Mouse (Mus musculus) stomach, adult 2 months (tissue): ENCODE data around the gene Mapk10. TPM values are rescaled to one million over a fixed set of nuclear protein-coding genes. Genes with fewer than 3 reads are reported as not detected.

Source experiments
- polyA plus RNA-seq: library from polyadenylated mRNA; depleted of rRNA; stranded (reverse); fragments of >200 nt; gene quantifications from 2 replicates; pipeline ENCODE4 v1.2.3, GENCODE M21; 2012; rRNA removed

The Mapk10 gene
- polyA plus RNA-seq = 0.17 and 0.26 TPM in 2 replicates

DNA sequence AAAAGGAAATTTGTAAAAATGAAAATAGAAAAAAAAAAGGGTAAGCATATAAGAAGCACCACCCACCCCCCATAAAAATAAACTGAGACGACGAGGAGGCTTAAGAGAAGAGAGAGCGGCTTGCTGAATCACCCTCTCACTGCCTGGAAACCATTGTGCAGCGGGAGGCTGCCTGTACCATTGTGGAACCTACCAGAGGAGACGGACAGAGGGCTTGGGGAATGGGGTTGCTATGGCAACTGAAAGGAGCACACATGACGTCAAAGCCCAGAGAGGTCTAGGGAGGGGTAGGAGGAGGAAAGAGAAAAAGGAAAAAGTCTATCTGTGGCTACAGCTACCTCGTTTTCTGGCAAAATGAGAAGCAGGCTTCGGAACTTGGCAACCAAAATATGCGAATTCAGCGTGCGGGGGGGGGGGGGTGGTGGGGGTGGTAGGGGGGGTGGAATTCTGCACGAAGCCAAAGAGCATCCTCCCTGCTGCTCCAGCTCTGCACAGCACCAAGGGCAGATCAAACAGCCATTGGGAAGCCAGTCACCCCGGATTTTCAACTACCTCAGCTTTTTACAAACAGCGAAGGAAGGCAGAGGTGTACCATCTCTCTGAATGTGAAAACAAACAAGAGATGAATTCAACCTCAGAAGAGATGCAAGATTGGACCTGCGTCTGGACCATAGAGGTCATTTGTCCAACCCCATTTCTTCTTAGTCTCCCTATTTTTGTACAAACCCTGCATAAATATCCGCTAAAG lies at the start of gene Mapk10:
Gene Mapk10, minus strand, starts transcription at position 234 of the 748 bp plus-strand sequence.

Other genes with a start within 250 kb of the Mapk10 start
- 4.9 and 6.6 TPM in 2 replicates for gene Ptpn13, start 213.9 kb upstream of the Mapk10 start, polyA plus RNA-seq